Mouse (Mus musculus) macrophage (primary cell): Measurements from ENCODE around the gene Ubald2. TPM values are rescaled to one million over a fixed set of nuclear protein-coding genes. Genes with fewer than 3 reads are reported as not detected.
A peak's percentile ranks its signal among the peaks of the same experiment; 100 is the strongest.

Source experiments
- H3K27ac ChIP-seq: fragments of 350-480 bp; formaldehyde crosslinking; 2 replicates; pipeline ENCODE4 v1.9.0; 2021
- H3K36me3 ChIP-seq: fragments of 350-480 bp; formaldehyde crosslinking; 2 replicates; pipeline ENCODE4 v1.9.0; 2021; ENCODE audit errors: inconsistent target
- H3K4me3 ChIP-seq: fragments of 350-480 bp; formaldehyde crosslinking; 2 replicates; pipeline ENCODE4 v1.9.0; 2021; ENCODE audit errors: inconsistent target
- H3K79me2 ChIP-seq: fragments of 350-480 bp; formaldehyde crosslinking; 2 replicates; pipeline ENCODE4 v1.9.0; 2021; ENCODE audit errors: inconsistent target
- WGBS: methylation state at CpG from one replicate; pipeline ENCODE4 v1.1.7; 2026; ENCODE audit warnings: inconsistent platforms; ENCODE audit not compliant: missing documents; 5-methylcytosine and 5-hydroxymethylcytosine counted together
- polyA plus RNA-seq: library from polyadenylated mRNA; stranded (reverse); fragments of 250-400 nt; gene quantifications from 3 replicates; pipeline ENCODE4 v1.2.4, GENCODE M21; 2018; ENCODE audit warnings: inconsistent platforms
- total RNA-seq, 78 experiments: library from RNA; depleted of rRNA; stranded (reverse); fragments of 250-400 nt; gene quantifications; 1 replicate in 9 of 78; 2 replicates in 24 of 78; 3 replicates in 43 of 78; 4 replicates in 2 of 78; pipeline ENCODE4 v1.2.4; 2018; ENCODE audit warnings: inconsistent platforms in 56 of 78

Ubald2 gene
- total RNA-seq (2018; cell fraction: chromatin; rRNA removed), result 10 to 100 TPM in 7 of 26 experiments, 1 to 10 TPM in 17, under 1 TPM in 2; 0.62 to 15.1 (median 5.9) TPM
- 10 to 100 TPM; 22.3 to 37.2 (median 29.0) TPM for total RNA-seq (2018; cell fraction: cytosol; rRNA removed)
- 10 to 100 TPM in 12 of 26 experiments, 1 to 10 TPM in 14; 3.3 to 22.5 (median 9.6) TPM for total RNA-seq (2018; cell fraction: nucleus; rRNA removed)
- polyA plus RNA-seq, result 18.0 to 34.4 TPM (median 27.5 TPM) in 3 replicates

DNA sequence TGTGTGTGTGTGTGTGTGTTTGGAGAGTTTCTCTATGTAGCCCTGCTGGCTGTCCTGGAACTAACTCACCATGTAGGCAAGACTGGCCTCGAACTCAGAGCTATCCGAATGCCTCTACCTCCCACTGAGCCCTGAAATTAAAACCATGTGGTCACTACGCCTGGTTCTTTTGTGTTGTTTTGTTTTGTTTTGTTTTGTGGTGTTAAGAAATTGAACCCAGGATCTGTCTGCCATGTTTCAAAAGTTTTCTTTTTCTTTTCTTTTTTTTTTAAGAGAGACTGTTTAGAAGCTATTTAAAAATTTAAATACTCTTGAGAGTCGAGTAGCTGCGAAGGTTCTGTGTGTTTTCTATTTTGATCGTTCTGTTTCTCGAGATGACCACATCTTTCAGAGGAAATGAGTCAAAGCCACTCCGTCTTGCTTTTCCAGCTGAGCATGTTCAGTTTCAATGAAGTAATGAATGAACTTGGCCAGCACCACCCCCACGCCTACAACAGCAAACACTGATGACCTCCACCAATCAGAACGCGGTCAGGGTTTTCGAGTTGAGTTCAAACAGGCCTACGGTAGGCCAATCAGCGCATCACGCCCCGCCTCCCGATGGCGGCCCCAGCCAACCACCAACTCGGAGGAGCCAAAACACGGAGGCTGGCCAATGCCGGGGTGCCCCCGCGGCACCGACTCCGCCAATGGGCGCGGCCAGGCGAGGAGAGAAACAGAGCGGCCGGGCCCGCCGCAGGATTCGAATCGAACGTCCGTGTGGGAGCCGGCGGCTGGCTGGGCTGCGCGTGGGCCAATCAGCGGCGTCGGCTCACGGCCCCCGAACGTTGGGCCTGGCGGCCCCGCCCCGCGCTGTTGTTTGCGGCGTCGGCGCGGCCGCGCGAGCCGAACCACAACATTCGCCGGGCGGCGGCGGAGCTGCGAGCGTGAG, at the start of gene Ubald2:
TSS of gene Ubald2 (plus strand) at position 739 of the 931 bp plus-strand sequence.
- Histone ChIP-seq H3K36me3 (no peaks in the 10 kb centered on the region), H3K27ac (peak within 1 kb of the TSS; percentile 98), H3K79me2 (peaks cover 26% of the 10 kb centered on the region), H3K4me3 (peak within 1 kb of the TSS; percentile 54)
- 3% methylated on average over 35 of the region's 66 CpGs for WGBS

DNA sequence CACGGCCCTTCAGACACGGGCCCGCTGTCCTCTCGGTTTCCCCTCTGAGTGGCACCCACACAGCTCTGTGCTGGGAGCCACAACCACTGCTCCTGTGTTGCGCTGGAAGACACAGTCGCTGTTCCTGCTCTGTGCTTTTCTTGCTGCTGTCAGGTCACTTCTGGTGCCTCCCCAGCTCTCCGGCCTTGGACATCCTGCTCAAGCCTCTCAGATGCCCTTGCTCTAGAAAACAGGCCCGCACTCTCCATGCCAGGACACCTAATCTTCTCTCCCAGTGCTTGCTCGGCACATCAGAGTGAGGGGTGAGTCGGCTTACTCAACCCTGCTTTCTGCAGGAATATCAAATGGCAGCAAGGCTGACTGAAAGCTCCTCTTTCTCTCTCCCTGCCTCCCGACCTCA, 49.7 kb upstream of the Ubald2 start:
- H3K36me3 ChIP-seq, result no peaks in the 10 kb centered on the region
- H3K27ac ChIP-seq, result no peak overlapping the region
- 88% methylated on average over 9 of the region's 11 CpGs for WGBS
- no peaks in the 10 kb centered on the region for H3K79me2 ChIP-seq
- no peak overlapping the region for H3K4me3 ChIP-seq

DNA sequence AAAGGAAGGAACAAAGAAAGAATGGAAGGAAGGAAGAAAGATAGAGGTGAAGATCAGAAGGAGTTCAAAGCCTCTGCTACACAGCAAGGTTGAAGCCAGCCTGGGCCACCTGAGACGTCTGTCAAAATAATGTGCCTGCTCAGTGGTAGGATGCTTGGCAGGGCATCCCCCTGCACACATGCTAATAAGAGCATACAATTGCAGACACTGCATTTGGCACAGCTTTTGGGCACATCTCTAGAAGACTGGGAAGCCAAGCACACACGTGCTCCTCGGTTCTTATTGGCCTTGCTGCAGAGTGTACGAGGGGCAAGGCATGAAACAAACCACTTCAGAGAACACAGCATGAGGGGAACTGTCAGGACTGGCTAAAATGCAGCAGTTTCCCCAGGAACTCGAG, 47.9 kb upstream of the Ubald2 start:
- WGBS, result 98% methylated on average over 5 of the region's 5 CpGs
- Histone ChIP-seq H3K36me3 (no peaks in the 10 kb centered on the region), H3K4me3 (no peak overlapping the region), H3K27ac (no peak overlapping the region), H3K79me2 (no peaks in the 10 kb centered on the region)

DNA sequence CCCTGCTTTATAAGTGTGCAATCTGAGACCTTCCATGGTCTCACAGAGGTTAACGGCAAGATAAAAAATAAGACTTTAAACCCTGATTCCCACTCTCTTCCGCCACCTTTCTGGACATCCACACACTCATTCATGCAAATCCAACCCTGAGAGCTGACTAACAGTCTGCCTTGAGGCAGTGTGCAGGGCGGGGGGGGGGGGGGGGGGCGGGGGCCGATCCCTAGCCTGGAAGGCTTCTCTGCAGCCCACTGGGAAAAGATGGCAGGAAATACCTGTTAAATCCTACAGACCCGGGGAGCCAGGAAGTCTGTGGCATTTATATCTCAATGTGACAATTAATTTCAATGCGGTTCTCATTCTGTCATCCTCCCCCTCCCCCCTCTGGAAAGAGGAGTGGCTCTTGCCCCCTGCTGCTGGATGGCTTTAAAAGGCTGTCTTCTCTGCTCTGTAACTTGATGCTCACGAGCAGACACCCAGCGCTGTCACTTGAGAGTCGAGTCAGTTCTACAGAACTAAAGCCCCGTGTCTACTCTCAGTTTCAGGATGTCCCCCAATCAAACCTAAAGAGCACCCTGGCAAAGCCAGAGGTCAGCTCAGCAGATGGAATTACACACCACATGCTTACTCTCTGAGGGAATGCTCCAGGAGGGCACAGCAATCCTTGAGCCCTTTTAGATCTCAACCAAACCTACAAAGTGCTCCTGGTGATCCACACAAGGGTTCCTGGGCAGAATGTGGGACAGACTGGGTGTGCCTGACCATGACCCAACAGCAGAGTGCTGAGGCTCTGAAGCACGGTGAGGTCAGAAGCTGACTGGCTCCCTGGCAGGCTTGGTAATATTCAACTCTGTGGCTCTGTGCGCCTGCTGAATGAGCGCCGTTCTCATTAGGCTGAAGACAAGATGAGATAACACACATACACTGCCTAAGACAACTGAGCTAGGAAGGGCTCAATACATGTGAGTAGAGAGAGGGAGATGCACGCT, 46.5 kb upstream of the Ubald2 start:
- Histone ChIP-seq H3K79me2 (no peaks in the 10 kb centered on the region), H3K27ac (no peak overlapping the region), H3K4me3 (no peak overlapping the region), H3K36me3 (no peaks in the 10 kb centered on the region)
- WGBS, result 68% methylated on average over 16 of the region's 16 CpGs

DNA sequence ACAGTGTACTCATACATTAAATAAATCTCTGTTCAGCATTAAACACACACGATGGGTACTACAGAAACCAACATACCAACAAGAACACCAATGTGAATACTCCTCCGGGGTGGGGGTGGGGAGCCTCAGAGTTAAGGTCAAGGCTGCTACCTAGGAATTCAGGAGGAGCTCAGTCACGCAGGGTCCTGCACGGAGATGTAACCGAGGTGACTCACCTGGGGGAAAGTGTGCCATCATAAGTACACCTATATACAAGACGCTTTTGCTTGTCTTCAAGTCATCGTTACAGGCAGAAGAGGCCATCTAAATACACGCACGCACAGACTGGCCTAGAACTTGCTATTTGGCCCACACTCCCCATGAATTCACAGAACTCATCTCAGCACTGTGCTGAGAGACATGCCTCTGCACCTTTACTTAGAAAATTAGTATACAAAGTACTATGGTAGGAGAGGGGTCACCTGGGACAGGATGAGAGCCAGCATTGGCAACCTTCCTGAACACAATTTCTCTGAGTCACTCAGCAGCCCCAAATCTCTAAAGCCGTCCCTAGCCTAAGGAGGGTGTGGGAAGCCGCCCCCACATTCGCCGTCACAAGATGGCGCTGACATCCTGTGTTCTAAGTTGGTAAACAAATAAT, 44.9 kb upstream of the Ubald2 start:
- H3K79me2 ChIP-seq, result no peaks in the 10 kb centered on the region
- H3K36me3 ChIP-seq, result no peaks in the 10 kb centered on the region
- no peak overlapping the region for H3K4me3 ChIP-seq
- WGBS, result 78% methylated on average over 11 of the region's 14 CpGs
- no peak overlapping the region for H3K27ac ChIP-seq

DNA sequence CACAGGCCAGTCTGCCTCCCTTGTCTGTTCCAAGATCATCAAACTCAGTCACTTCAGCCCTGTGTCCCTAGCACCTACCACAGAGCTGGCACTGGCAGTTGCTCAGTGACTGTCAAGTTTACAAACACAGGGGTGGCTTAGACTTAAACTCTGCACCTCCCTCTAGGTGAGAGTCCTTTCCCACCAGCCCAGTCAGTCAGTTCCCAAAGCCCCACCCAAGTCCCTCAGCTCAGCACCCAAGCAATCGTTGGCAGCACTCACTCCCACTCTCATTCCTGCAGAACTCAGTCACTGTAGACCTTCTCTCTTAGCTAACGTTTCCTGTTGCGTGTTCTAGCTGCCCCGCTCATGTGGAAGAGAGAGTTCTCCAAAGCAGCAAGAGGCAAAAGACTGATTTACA, 39.1 kb upstream of the Ubald2 start:
- Histone ChIP-seq H3K79me2 (no peaks in the 10 kb centered on the region), H3K4me3 (no peak overlapping the region), H3K36me3 (no peaks in the 10 kb centered on the region), H3K27ac (no peak overlapping the region)
- 42% methylated on average over 4 of the region's 4 CpGs for WGBS

DNA sequence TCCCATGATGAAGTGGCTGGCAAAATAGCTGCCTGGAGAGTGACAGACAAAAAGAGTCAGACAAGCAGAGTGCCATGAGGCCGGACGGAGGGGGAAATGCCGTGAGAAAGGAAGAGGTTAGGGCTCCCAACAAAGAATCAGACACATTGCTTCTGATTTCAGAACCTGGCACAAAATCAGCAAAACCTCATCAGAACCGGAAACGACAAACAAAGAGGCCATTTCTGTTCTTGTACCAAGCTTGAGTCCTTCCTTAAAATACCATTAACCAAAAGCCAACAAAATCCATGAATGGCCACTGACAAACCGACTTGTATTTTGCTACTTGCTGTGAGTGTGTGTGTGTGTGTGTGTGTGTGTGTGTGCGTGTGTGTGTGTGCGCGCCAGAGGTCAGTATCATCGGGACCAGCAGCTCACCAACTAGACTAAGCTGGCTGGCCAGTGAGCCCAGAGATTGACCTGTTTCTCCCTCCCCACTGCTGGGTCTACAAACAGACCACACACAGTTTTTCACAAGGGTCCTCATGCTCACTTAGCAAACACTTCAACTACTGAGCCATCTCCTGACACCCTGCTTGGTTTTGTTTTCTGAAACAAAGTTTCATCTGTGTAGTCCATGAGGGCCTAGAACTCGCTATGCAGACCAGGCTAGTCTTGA, 37.5 kb upstream of the Ubald2 start:
- no peaks in the 10 kb centered on the region for H3K79me2 ChIP-seq
- H3K36me3 ChIP-seq, result no peaks in the 10 kb centered on the region
- H3K4me3 ChIP-seq, result no peak overlapping the region
- no peak overlapping the region for H3K27ac ChIP-seq
- WGBS, result 96% methylated on average over 10 of the region's 11 CpGs

DNA sequence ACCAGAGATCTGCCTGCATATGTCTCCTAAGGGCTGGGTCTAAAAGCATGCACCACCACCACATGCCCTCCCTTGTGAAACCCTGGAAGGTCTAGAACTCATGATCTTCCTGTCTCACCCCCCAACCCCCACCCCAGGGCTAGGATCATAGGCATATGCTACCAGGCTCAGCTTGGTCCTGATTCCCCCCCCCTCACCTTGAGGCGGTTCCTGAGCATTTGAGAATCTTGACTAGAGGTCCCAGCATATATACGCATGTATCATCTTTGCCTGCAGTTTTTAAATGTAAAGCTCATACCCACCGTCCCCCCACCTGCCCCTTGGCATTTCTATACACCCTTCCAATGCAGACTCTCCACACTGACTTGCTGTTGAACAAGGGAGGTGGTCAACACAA, 37.0 kb upstream of the Ubald2 start:
- WGBS, result 94% methylated on average over 3 of the region's 3 CpGs
- H3K27ac ChIP-seq, result no peak overlapping the region
- H3K4me3 ChIP-seq, result no peak overlapping the region

DNA sequence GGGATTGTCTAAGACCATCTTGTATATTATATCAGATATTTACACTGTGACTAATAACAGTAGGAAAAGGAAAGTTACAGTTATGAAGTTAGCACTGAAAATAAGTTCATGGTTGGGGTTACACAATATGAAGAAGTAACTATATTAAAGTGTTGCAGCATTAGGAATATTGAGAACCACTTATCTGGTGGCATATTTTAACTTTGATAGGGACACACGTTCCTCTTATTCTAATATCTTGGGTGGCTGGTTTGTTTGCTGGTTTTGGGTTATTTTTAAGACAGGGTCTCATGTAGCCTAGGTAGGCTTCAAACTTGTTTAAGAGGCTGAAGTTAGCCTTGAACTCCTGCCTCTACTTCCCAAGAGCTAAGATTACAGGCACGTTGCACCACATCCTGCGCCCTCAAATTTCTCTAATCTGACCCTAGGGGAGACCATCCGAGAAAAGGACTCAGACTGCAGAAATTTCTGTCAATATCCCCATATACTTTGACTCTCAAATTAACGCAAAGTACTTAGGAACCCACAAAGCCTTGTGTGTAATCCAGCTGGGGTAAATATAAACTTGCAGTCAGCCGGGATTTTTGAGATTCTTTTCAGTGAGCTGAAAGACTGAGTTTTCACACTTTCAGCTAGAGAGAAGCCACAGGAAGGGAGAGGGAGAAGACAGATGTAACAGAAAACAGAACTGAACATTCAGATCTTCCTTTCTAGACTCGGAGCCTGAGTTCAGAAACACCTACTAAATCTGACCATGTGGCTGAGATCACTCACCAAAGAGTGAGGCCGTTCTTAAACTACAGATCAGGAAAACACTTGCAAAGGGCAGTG, 36.2 kb upstream of the Ubald2 start:
- no peak overlapping the region for H3K27ac ChIP-seq
- H3K79me2 ChIP-seq, result no peaks in the 10 kb centered on the region
- H3K4me3 ChIP-seq, result no peak overlapping the region
- H3K36me3 ChIP-seq, result no peaks in the 10 kb centered on the region
- WGBS, result 42% methylated on average over 8 of the region's 8 CpGs

More for the DNA sequence above, 37.0 kb upstream of the Ubald2 start:
- H3K36me3 ChIP-seq, result no peaks in the 10 kb centered on the region
- no peaks in the 10 kb centered on the region for H3K79me2 ChIP-seq

DNA sequence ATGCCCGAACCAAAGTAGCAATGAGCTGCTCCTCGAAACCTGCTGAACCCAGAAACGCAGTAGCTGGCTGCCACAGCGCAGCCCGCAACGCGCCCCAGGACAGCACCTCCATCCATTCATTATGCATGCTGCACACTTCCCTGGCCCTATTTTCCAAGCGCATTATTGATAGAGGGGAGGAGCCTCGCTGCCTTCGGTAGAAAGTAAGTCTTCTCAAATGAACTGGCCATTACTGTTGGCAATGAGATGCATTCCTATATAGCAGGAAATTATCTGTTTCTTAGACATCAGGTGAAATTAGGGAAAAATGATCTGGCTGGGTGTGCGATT, 35.6 kb upstream of the Ubald2 start:
- Histone ChIP-seq H3K79me2 (no peaks in the 10 kb centered on the region), H3K4me3 (no peak overlapping the region), H3K36me3 (no peaks in the 10 kb centered on the region), H3K27ac (no peak overlapping the region)
- WGBS, result 89% methylated on average over 10 of the region's 11 CpGs

DNA sequence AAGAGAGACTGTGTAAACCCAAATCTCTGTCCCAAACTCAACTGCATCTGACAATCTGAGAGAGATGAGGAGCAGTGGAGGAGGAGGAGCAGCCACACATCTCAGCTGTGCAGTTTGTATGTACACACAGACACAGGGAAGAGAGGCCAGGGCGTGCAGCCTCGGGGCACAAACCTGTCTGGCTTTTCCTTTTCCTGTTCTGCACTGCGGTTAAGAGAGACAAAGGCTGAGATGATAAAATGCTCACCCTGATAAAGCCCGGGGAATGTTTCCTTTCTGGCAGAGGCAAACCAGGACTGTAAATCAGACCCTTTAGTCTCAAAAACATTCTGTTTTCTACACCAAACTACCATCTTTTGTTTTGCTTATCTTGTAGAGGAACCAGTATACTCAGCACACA, 33.3 kb upstream of the Ubald2 start:
- no peaks in the 10 kb centered on the region; the same call in 1 of the 2 replicates for H3K79me2 ChIP-seq
- H3K36me3 ChIP-seq, result no peaks in the 10 kb centered on the region
- H3K27ac ChIP-seq, result no peak overlapping the region
- H3K4me3 ChIP-seq, result no peak overlapping the region
- WGBS, result 35% methylated on average over 4 of the region's 4 CpGs

DNA sequence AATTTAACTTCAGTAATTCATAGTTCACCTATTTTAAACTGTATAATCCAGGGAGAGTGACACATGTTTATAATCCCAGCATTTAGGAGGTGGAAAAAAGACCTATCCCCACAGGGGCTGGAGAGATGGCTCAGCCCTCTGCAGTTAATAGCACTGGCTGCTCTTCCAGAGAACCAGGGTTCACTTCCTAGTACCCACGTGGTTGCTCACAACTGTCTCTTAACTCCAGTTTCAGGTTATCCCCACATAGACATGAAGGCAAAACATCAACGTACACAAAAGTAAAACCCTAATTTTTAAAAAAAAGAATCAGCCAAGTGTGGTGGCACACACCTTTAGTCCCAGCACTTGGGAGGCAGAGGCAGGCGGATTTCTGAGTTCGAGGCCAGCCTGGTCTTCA, 28.3 kb upstream of the Ubald2 start:
- Histone ChIP-seq H3K36me3 (no peaks in the 10 kb centered on the region), H3K27ac (no peak overlapping the region), H3K4me3 (no peak overlapping the region), H3K79me2 (peaks cover 35% of the 10 kb centered on the region)
- WGBS, result 62% methylated on average over 4 of the region's 4 CpGs

DNA sequence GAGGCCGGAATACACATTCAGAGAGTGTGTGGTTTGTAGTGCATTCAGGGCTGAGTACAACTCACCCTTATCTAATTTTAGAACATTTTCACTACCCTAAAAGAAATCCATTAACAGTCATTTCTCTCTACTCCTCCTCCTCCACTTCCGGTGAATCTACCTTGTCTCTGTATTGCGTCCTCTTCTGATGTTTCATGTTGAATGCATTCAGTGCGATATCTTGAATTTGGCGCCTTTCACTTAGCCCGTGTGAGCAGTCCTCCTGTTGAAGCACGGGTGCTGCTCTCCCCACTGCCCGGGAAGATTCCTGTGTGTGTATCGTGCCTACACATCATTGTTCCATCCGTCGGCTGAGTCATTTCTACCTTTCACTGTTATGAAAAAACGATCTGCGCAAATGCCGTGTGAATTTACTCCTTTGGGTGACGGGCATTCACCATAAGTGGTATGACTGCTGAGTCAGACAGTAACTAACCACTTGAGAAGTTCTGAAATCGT, 27.6 kb upstream of the Ubald2 start:
- Histone ChIP-seq H3K36me3 (no peaks in the 10 kb centered on the region), H3K4me3 (no peak overlapping the region), H3K27ac (0 out of 2 replicates have a peak overlapping the region, but pooled peaks have one; percentile 1), H3K79me2 (peaks cover 42% of the 10 kb centered on the region)
- WGBS, result 67% methylated on average over 16 of the region's 16 CpGs
